Mouse (Mus musculus) spleen, adult 2 months (tissue): ENCODE results near the gene Ppp1r26. TPM values are rescaled to one million over a fixed set of nuclear protein-coding genes. Genes with fewer than 3 reads are reported as not detected.

Experiments used
- DNase-seq, 2 experiments: peaks; one replicate each; pipeline versions ENCODE4 v3.0.0 to v3.0.0-alpha.2; 2012 to 2021; ENCODE audit warnings: low spot score in 2 of 2, low read depth in 1 of 2
- H3K27ac ChIP-seq: fragments of 200-500 bp; 2 replicates; pipeline ENCODE4 v1.5.1; 2012; ENCODE audit warnings: low read length, inconsistent platforms; ENCODE audit not compliant: insufficient read depth
- H3K27me3 ChIP-seq: fragments of 200-500 bp; 2 replicates; pipeline ENCODE4 v1.6.1; 2012; ENCODE audit warnings: mild to moderate bottlenecking, moderate library complexity, low read length, inconsistent platforms; ENCODE audit not compliant: control insufficient read depth, insufficient read depth
- H3K36me3 ChIP-seq: fragments of 200-500 bp; 2 replicates; pipeline ENCODE4 v1.6.1; 2012; ENCODE audit warnings: mild to moderate bottlenecking, low read length, inconsistent platforms; ENCODE audit not compliant: control insufficient read depth, insufficient read depth
- H3K4me1 ChIP-seq: fragments of 200-500 bp; 2 replicates; pipeline ENCODE4 v1.6.1; 2011; ENCODE audit warnings: inconsistent platforms; ENCODE audit not compliant: control insufficient read depth, insufficient read depth, insufficient read length
- H3K4me3 ChIP-seq: fragments of 200-500 bp; 2 replicates; pipeline ENCODE4 v1.5.1; 2011; ENCODE audit warnings: mild to moderate bottlenecking, inconsistent platforms; ENCODE audit not compliant: insufficient read depth, insufficient read length; ENCODE audit errors: extremely low read depth
- CTCF ChIP-seq: fragments of 200-500 bp; IDR thresholded peaks from 2 replicates; pipeline ENCODE4 v1.5.1; 2011; ENCODE audit warnings: mild to moderate bottlenecking, inconsistent platforms; ENCODE audit not compliant: insufficient read depth, insufficient read length, insufficient replicate concordance; ENCODE audit errors: extremely low read depth
- POLR2A ChIP-seq: fragments of 200-500 bp; IDR thresholded peaks from 2 replicates; pipeline ENCODE4 v1.6.1; 2011; ENCODE audit warnings: low read depth, low read length, inconsistent platforms
- WGBS: fragments of 180-500 bp; shearing (Covaris S2); methylation state at CpG from one replicate; pipeline ENCODE4 v1.1.7; 2018; 5-methylcytosine and 5-hydroxymethylcytosine counted together
- polyA plus RNA-seq: library from polyadenylated mRNA; depleted of rRNA; stranded (reverse); fragments of >200 nt; gene quantifications from 2 replicates; pipeline ENCODE4 v1.2.3, GENCODE M21; 2012

Ppp1r26 gene
- polyA plus RNA-seq, 1 experiment, result 0.81 TPM

- Histone ChIP-seq H3K4me3 (no peak overlapping the region), H3K27ac (no peak overlapping the region), H3K36me3 (no peaks in the 10 kb centered on the region), H3K4me1 (no peaks in the 10 kb centered on the region), H3K27me3 (no peaks in the 10 kb centered on the region)
- no peak for TF ChIP-seq POLR2A
- peak; percentile 58; the same call in 1 of the 2 replicates for TF ChIP-seq CTCF
- peak in 1 of 2 experiments; percentile 37 for DNase-seq
- 29% methylated on average over 4 of the region's 4 CpGs for WGBS
These were observed 26.7 kb upstream of the Ppp1r26 start for GRCm38 (mm10) chr2:28419898-28420297.

- no peaks in the 10 kb centered on the region for H3K36me3 ChIP-seq
- H3K27me3 ChIP-seq, result no peaks in the 10 kb centered on the region
- no peak overlapping the region for H3K27ac ChIP-seq
- H3K4me3 ChIP-seq, result no peak overlapping the region
- WGBS, result 27% methylated on average over 3 of the region's 3 CpGs
- TF ChIP-seq CTCF (no peak), POLR2A (no peak)
- no peaks in the 10 kb centered on the region for H3K4me1 ChIP-seq
- peak; percentile 9 to 45 for DNase-seq
These were observed 23.4 kb upstream of the Ppp1r26 start for GRCm38 (mm10) chr2:28423167-28423566.

- 86% methylated on average over 6 of the region's 6 CpGs for WGBS
- Histone ChIP-seq H3K36me3 (no peaks in the 10 kb centered on the region), H3K4me1 (no peaks in the 10 kb centered on the region), H3K27me3 (no peaks in the 10 kb centered on the region), H3K27ac (no peak overlapping the region), H3K4me3 (no peak overlapping the region)
- no peak for TF ChIP-seq POLR2A
- TF ChIP-seq CTCF, result no peak
- no peak for DNase-seq
These were observed 19.4 kb upstream of the Ppp1r26 start for GRCm38 (mm10) chr2:28427226-28427625.

GRCm38 (mm10) chr2:28430846-28431245, 15.8 kb upstream of the Ppp1r26 start:
- 87% methylated on average over 6 of the region's 6 CpGs for WGBS
- TF ChIP-seq CTCF, result no peak
- no peak for TF ChIP-seq POLR2A
- no peak overlapping the region for H3K27ac ChIP-seq
- H3K27me3 ChIP-seq, result no peaks in the 10 kb centered on the region
- H3K36me3 ChIP-seq, result no peaks in the 10 kb centered on the region
- H3K4me1 ChIP-seq, result no peaks in the 10 kb centered on the region
- no peak overlapping the region for H3K4me3 ChIP-seq
- DNase-seq, result no peak

- 0% methylated on average over 1 of the region's 1 CpGs for WGBS
- no peak overlapping the region for H3K27ac ChIP-seq
- no peak for DNase-seq
These were observed 13.8 kb upstream of the Ppp1r26 start for GRCm38 (mm10) chr2:28432811-28433210.

GRCm38 (mm10) chr2:28433512-28433911, 13.1 kb upstream of the Ppp1r26 start:
- no peak overlapping the region for H3K4me3 ChIP-seq
- DNase-seq, result no peak
- no peaks in the 10 kb centered on the region for H3K27me3 ChIP-seq
- TF ChIP-seq POLR2A, result no peak
- TF ChIP-seq CTCF, result no peak
- no peaks in the 10 kb centered on the region for H3K36me3 ChIP-seq
- WGBS, result 9% methylated on average over 1 of the region's 2 CpGs
- no peaks in the 10 kb centered on the region for H3K4me1 ChIP-seq
- H3K27ac ChIP-seq, result no peak overlapping the region

More at GRCm38 (mm10) chr2:28432811-28433210, 13.8 kb upstream of the Ppp1r26 start:
- no peaks in the 10 kb centered on the region for H3K4me1 ChIP-seq
- TF ChIP-seq POLR2A, result no peak
- H3K27me3 ChIP-seq, result no peaks in the 10 kb centered on the region
- no peak overlapping the region for H3K4me3 ChIP-seq
- H3K36me3 ChIP-seq, result no peaks in the 10 kb centered on the region

- no peak for DNase-seq
- WGBS, result 81% methylated on average over 11 of the region's 11 CpGs
- no peaks in the 10 kb centered on the region for H3K4me1 ChIP-seq
- no peaks in the 10 kb centered on the region for H3K27me3 ChIP-seq
- H3K36me3 ChIP-seq, result no peaks in the 10 kb centered on the region
- no peak overlapping the region for H3K27ac ChIP-seq
- H3K4me3 ChIP-seq, result no peak overlapping the region
- no peak for TF ChIP-seq CTCF
- no peak for TF ChIP-seq POLR2A
These were observed 11.2 kb upstream of the Ppp1r26 start for GRCm38 (mm10) chr2:28435401-28435800.
